Mouse (Mus musculus) adrenal gland, postnatal 25 days (tissue): ENCODE measurements around the gene Olfr992. TPM values are rescaled to one million over a fixed set of nuclear protein-coding genes. Genes with fewer than 3 reads are reported as not detected.
"Not testable (repeated sequence)": the region's sequence is repeated elsewhere in the genome, so short reads cannot be mapped to it uniquely, and the experiment has no call there.

Source experiments
- DNase-seq: peaks from one replicate; pipeline ENCODE4 v3.0.0; 2021; ENCODE audit warnings: mixed read lengths
- long read RNA-seq: library from polyadenylated mRNA; stranded (forward); transcript quantifications from one replicate; pipeline ENCODE4 v2.0.0, GENCODE M21; 2021
- total RNA-seq: library from RNA; stranded (reverse); gene quantifications from 2 replicates; pipeline ENCODE4 v1.2.3, GENCODE M21; 2021

The Olfr992 gene
- not detected in 2 replicates for total RNA-seq
- long read RNA-seq: 0 reads

DNA sequence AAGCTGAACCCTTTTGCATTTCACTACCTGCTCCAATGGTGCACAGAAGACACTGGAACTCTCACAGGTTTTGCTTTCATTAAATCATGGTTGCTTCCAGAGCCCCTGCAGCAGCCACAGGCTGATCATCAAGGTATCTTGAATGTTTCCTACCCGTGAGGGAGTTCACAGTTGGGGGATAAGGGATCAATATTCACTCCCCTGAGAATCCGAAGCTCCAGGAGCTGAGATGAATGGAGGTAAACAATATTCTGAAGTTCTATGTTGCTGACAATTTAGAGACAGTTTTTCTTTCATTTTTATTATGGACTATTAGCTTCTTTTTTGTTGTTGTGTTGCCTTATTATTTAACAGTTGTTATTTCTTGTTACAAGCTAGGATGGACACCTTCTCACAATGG, at the start of gene Olfr992:
TSS of gene Olfr992 (minus strand) at position 101 of the 400 bp plus-strand sequence.
- DNase-seq: no peak

DNA sequence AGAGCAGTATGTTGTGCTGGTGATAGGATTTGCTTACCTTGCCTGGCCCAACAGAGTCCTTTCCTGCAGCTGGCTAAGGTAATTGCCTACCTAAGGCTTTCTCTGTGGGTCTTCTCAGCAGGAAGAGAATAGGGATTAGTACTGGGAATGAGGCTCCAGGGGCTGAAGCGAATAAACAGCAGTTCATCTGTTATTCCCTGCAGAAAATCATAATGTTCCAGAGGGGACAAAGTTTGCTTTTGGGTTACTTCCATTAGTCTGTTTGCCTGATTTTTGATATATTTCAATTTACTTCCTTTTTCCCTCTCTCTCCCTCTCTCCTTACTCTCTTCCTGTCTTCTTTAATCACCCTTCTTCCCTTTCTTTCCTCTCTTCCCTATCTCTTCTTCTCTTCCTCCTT, 34.3 kb upstream of the Olfr992 start, which contains the start of gene Olfr995:
TSS of gene Olfr995 (minus strand) at position 101 of the 400 bp plus-strand sequence.
- no peak for DNase-seq

DNA sequence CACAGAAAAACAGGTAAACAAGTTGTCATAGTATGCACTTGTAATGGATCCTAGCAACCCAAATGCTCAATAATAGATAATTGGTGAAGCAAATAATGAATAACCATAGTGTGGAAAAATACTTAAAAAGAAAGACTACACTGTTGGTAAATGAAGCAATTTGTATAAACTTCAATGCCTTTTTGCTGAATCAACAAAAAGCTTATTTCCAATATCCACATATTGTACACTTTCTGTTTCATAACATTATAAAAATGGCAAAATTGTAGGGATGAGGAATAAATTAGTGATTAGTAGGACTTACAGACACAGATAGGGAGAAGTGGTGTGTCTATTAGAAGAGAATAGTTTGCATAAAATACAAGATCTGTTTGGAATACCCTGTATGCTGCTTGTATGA, 33.3 kb upstream of the Olfr992 start:
- no peak for DNase-seq

DNA sequence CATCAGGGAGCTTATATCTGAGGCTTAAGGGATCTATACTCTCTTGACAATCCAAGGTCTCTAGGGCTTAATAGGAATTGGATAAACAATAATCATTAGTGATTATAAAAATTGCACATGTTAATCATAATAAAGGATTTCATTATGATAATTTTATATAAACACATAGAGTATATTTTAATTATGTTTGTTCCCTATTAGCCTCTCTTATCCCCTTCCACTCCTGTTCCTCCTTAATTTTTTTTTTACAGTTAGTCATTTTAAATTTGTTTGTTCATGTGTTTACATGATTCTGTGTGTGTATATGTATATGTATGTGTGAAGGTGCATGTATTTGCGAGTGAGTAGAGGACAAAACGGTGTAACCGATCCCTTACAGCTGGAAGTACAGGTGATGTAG, 27.1 kb upstream of the Olfr992 start, which contains the start of gene Olfr994:
TSS of gene Olfr994 (minus strand) at position 101 of the 400 bp plus-strand sequence.
- no peak for DNase-seq

DNA sequence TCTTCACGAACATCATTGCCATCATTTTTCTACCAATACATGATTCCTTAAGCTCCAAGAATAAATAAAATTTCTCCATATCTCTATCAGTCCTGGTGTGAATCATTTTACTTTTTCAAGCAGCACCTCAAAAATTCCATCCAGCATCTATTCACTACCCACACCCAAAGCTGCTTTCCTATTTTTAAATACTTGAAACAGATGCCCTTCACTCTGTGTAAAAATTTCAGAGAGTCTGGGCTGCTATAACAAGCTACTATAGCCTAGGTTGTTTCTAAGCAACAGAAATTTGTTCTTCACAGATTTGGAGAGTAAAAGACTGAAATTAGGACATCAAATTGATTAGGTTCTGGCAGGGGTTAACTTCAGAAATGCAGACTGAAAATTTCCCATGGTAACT, 16.6 kb upstream of the Olfr992 start:
- DNase-seq: no peak

DNA sequence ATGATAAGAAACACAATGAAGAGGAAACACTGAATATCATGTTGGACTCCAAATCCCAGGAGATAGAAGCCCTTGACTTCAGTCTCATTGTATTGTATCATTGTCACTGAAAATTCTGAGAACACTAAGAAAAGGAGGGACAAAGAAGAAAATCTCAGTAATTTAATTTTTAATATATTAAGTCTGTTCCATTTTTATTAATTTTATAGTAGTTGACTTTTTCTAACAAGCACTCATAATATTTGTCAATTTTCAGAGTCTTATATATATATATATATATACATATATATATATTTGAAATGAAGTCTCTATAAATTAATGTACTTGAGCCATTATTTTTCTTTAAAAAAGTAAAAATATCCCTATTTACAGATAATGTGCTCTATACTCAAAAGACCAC, 5.5 kb upstream of the Olfr992 start, which contains the start of gene Olfr993:
TSS of gene Olfr993 (minus strand) at position 101 of the 400 bp plus-strand sequence.
- DNase-seq: no peak

DNA sequence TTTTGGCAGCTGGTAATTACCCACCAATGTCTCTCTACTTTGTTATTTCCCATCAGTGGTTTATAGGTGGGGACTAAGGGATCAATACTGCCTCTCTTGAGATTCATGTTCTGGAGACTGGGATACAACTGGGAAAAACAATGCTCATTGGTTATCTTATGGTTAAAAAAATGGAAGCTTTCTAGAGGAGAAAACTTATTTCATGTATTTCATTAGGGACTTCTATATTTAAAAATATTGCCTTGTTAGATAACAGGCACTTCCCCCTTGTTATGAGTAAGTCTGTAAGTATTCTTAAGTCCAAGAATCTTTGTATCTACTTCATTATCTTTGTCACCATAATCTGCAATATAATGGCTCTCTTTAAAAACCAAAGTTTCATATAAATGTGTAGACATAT, 46.1 kb downstream of the Olfr992 start, which contains the start of gene Olfr988:
TSS of gene Olfr988 (minus strand) at position 101 of the 400 bp plus-strand sequence.
- DNase-seq: not testable (repeated sequence)

Other genes with a start within 250 kb of the Olfr992 start
- gene Lrrc55, start 212.3 kb downstream of the Olfr992 start, total RNA-seq: 15.8 and 19.7 TPM in 2 replicates
- not detected in 2 replicates for gene Olfr987, start 70.2 kb downstream of the Olfr992 start, total RNA-seq
- not detected in 2 replicates for gene Olfr988, start 46.2 kb downstream of the Olfr992 start, total RNA-seq
- not detected in 2 replicates for gene Olfr993, start 5.4 kb upstream of the Olfr992 start, total RNA-seq
- gene Olfr994, start 27.0 kb upstream of the Olfr992 start, total RNA-seq: not detected in 2 replicates
- not detected in 2 replicates for gene Olfr995, start 34.2 kb upstream of the Olfr992 start, total RNA-seq
- gene 4833423E24Rik, start 109.6 kb upstream of the Olfr992 start, total RNA-seq: 0.38 and 0.39 TPM in 2 replicates
- not detected in 2 replicates for gene Olfr996, start 169.7 kb upstream of the Olfr992 start, total RNA-seq
- not detected in 2 replicates for gene Olfr998, start 179.5 kb upstream of the Olfr992 start, total RNA-seq
- gene Olfr1000, start 202.4 kb upstream of the Olfr992 start, total RNA-seq: not detected in 2 replicates
- not detected in 2 replicates for gene Olfr1002, start 241.2 kb upstream of the Olfr992 start, total RNA-seq